8 mouse cellular contexts compared by ENCODE assay signal in genomic region chr2:174473550-174473927, GRCm38 (mm10). TPM values are rescaled to one million over a fixed set of nuclear protein-coding genes. Genes with fewer than 3 reads are reported as not detected.
A peak's percentile ranks its signal among the peaks of the same experiment; 100 is the strongest.
DNase-seq lines count a peak whose midpoint lies in the region; ATAC-seq and TF ChIP-seq lines count a peak whose summit lies in the region.

No protein-coding gene starts in this region.

- H3K36me3 ChIP-seq in heart, postnatal 0 days (replicated peaks; ENCODE audit: control insufficient read depth, insufficient read depth, low read length) = peaks cover 19% of the 10 kb centered on the region
- H3K36me3 ChIP-seq in hindbrain, embryonic 13.5 days = peaks cover 7% of the 10 kb centered on the region; the same call in 1 of the 2 replicates
- H3K36me3 ChIP-seq in midbrain, embryonic 14.5 days (ENCODE audit: control insufficient read depth, insufficient read depth, low read length) = peaks cover 3% of the 10 kb centered on the region; the same call in 1 of the 2 replicates

- no peak for TF ChIP-seq EP300 in heart, postnatal 0 days (IDR thresholded peaks at IDR 0.05; ENCODE audit: low read depth)

- ATAC-seq in heart, postnatal 0 days (ENCODE audit: insufficient read depth, low read depth) = no peak
- ATAC-seq in hindbrain, embryonic 13.5 days (ENCODE audit: low FRiP score) = no peak; the same call in 1 of the 2 replicates
- no peak for ATAC-seq in midbrain, embryonic 14.5 days (ENCODE audit: low FRiP score, low TSS enrichment)

- H3K27me3 ChIP-seq in heart, postnatal 0 days (ENCODE audit: control insufficient read depth, insufficient read depth, low read length) = no peaks in the 10 kb centered on the region
- no peaks in the 10 kb centered on the region for H3K27me3 ChIP-seq in hindbrain, embryonic 13.5 days
- H3K27me3 ChIP-seq in midbrain, embryonic 14.5 days (ENCODE audit: control insufficient read depth, insufficient read depth, low read length) = no peaks in the 10 kb centered on the region

- H3K4me2 ChIP-seq in heart, postnatal 0 days (ENCODE audit: low read depth, low read length) = peak overlapping the region; percentile 78
- peak overlapping the region; percentile 81 for H3K4me2 ChIP-seq in hindbrain, embryonic 13.5 days
- H3K4me2 ChIP-seq in midbrain, embryonic 14.5 days (ENCODE audit: low read length) = peak overlapping the region; percentile 76

- H3K4me3 ChIP-seq in heart, postnatal 0 days (ENCODE audit: low read depth, low read length) = peak overlapping the region; percentile 76
- H3K4me3 ChIP-seq in bone marrow macrophage, adult 2 months (ENCODE audit: insufficient read depth, low read length) = peak overlapping the region; percentile 66
- peak overlapping the region; percentile 79 for H3K4me3 ChIP-seq in hindbrain, embryonic 13.5 days
- peak overlapping the region; percentile 82 for H3K4me3 ChIP-seq in midbrain, embryonic 14.5 days (replicated peaks; ENCODE audit: low read depth, low read length)

- DNase-seq in heart, postnatal 0 days (ENCODE audit: low spot score) = no peak
- DNase-seq in heart, postnatal 10 days = no peak
- no peak for DNase-seq in midbrain, embryonic 14.5 days
- no peak for DNase-seq in right cerebral cortex, postnatal 14 days
- DNase-seq in adrenal gland, adult 18-20 months (ENCODE audit: low spot score in 2 of 2) = no peak
- no peak for DNase-seq in spleen, adult 12 weeks (ENCODE audit: low spot score)

- 78% methylated on average over 5 of the region's 5 CpGs for WGBS in heart, postnatal 0 days
- 80% methylated on average over 5 of the region's 5 CpGs for WGBS in hindbrain, embryonic 13.5 days
- WGBS in midbrain, embryonic 14.5 days = 86% methylated on average over 5 of the region's 5 CpGs

- no peak for TF ChIP-seq POLR2A in bone marrow macrophage, adult 2 months (IDR thresholded peaks at IDR 0.05; ENCODE audit: borderline replicate concordance, low read depth, low read length)

- no peaks in the 10 kb centered on the region for H3K9me3 ChIP-seq in heart, postnatal 0 days (replicated peaks; ENCODE audit: control insufficient read depth, low read length)
- H3K9me3 ChIP-seq in hindbrain, embryonic 13.5 days = no peaks in the 10 kb centered on the region
- H3K9me3 ChIP-seq in midbrain, embryonic 14.5 days (ENCODE audit: control insufficient read depth, low read length) = no peaks in the 10 kb centered on the region

- intact Hi-C loops in heart, postnatal 10 days (cut with DNase I) = loop anchor here (5.0 kb wide), 1 partner anchor 199 kb away; no protein-coding TSS in a partner anchor

- H3K27ac ChIP-seq in heart, postnatal 0 days (ENCODE audit: low read depth) = peak overlapping the region; percentile 60; the same call in 1 of the 2 replicates
- peak overlapping the region; percentile 76; the same call in 1 of the 2 replicates for H3K27ac ChIP-seq in bone marrow macrophage, adult 2 months (ENCODE audit: insufficient read depth, low read depth, low read length)
- H3K27ac ChIP-seq in hindbrain, embryonic 13.5 days = no peak overlapping the region
- no peak overlapping the region for H3K27ac ChIP-seq in midbrain, embryonic 14.5 days (replicated peaks; ENCODE audit: low read depth, low read length)

- no peak overlapping the region for H3K9ac ChIP-seq in heart, postnatal 0 days (replicated peaks; ENCODE audit: low read depth, low read length)
- H3K9ac ChIP-seq in hindbrain, embryonic 13.5 days = peak overlapping the region; percentile 64; the same call in 1 of the 2 replicates
- 0 out of 2 replicates have a peak overlapping the region, but pooled peaks have one; percentile 45 for H3K9ac ChIP-seq in midbrain, embryonic 14.5 days (replicated peaks; ENCODE audit: low read length)

- H3K4me1 ChIP-seq in heart, postnatal 0 days (ENCODE audit: control insufficient read depth, insufficient read depth) = peaks cover 15% of the 10 kb centered on the region
- H3K4me1 ChIP-seq in bone marrow macrophage, adult 2 months (ENCODE audit: control insufficient read depth, insufficient read depth, low read length) = peaks cover 30% of the 10 kb centered on the region
- peaks cover 18% of the 10 kb centered on the region for H3K4me1 ChIP-seq in hindbrain, embryonic 13.5 days (replicated peaks)
- peaks cover 11% of the 10 kb centered on the region; the same call in 1 of the 2 replicates for H3K4me1 ChIP-seq in midbrain, embryonic 14.5 days (ENCODE audit: control insufficient read depth, insufficient read depth, low read length)

- TF ChIP-seq CTCF in heart, postnatal 0 days (IDR thresholded peaks at IDR 0.05; ENCODE audit: low read depth) = no peak
- no peak for TF ChIP-seq CTCF in bone marrow macrophage, adult 2 months (IDR thresholded peaks at IDR 0.05; ENCODE audit: low read depth, low read length)

RNA-seq across cellular contexts. Expression of gene Prelid3b, which starts 0.7 kb away (rescaled TPM):
- 83.5 and 118 TPM in 2 replicates for total RNA-seq in heart, postnatal 0 days (2014; rRNA removed; ENCODE audit: low replicate concordance)
- polyA plus RNA-seq in heart, postnatal 0 days (2015; fragmentation: Nextera tagmentation; extraction: Ambion mirVana) = 144 and 155 TPM in 2 replicates
- total RNA-seq in heart, postnatal 10 days (2021) = 10 to 100 TPM; 85.0 to 88.6 TPM
- 38.5 and 45.1 TPM in 2 replicates for polyA plus RNA-seq in bone marrow macrophage, adult 2 months (2012; ENCODE audit: insufficient read depth, insufficient read length, missing spikeins)
- polyA plus RNA-seq in hindbrain, embryonic 13.5 days (2015; fragmentation: Nextera tagmentation; extraction: Ambion mirVana) = 111 and 114 TPM in 2 replicates
- 98.4 and 110 TPM in 2 replicates for polyA plus RNA-seq in midbrain, embryonic 14.5 days (2014; fragmentation: Nextera tagmentation; extraction: Ambion mirVana)
- total RNA-seq in adrenal gland, adult 18-20 months (2021) = 100 to 1,000 TPM; 118 to 119 TPM

RNA-seq across cellular contexts. Expression of gene Atp5e, which starts 9.6 kb away (rescaled TPM):
- total RNA-seq in heart, postnatal 0 days (2014; rRNA removed; ENCODE audit: low replicate concordance) = 761 and 1,121 TPM in 2 replicates
- polyA plus RNA-seq in heart, postnatal 0 days (2015; fragmentation: Nextera tagmentation; extraction: Ambion mirVana) = 2,030 and 2,121 TPM in 2 replicates
- total RNA-seq in heart, postnatal 10 days (2021) = 1,000 to 10,000 TPM; 1,182 to 1,233 TPM
- polyA plus RNA-seq in bone marrow macrophage, adult 2 months (2012; ENCODE audit: insufficient read depth, insufficient read length, missing spikeins) = 460 TPM in 2 replicates
- 832 and 843 TPM in 2 replicates for polyA plus RNA-seq in hindbrain, embryonic 13.5 days (2015; fragmentation: Nextera tagmentation; extraction: Ambion mirVana)
- 771 and 1,008 TPM in 2 replicates for polyA plus RNA-seq in midbrain, embryonic 14.5 days (2014; fragmentation: Nextera tagmentation; extraction: Ambion mirVana)
- 100 to 1,000 TPM; 546 to 718 TPM for total RNA-seq in adrenal gland, adult 18-20 months (2021)

RNA-seq across cellular contexts. Expression of gene Tubb1, which starts 23.0 kb away (rescaled TPM):
- 1.0 TPM in 1 of 2 replicates, not detected in the other for total RNA-seq in heart, postnatal 0 days (2014; rRNA removed; ENCODE audit: low replicate concordance)
- polyA plus RNA-seq in heart, postnatal 0 days (2015; fragmentation: Nextera tagmentation; extraction: Ambion mirVana) = 0.73 and 0.74 TPM in 2 replicates
- 1 to 10 TPM; 1.8 to 3.3 TPM for total RNA-seq in heart, postnatal 10 days (2021)
- polyA plus RNA-seq in bone marrow macrophage, adult 2 months (2012; ENCODE audit: insufficient read depth, insufficient read length, missing spikeins) = not detected in 2 replicates
- polyA plus RNA-seq in hindbrain, embryonic 13.5 days (2015; fragmentation: Nextera tagmentation; extraction: Ambion mirVana) = 1.0 and 1.9 TPM in 2 replicates
- 0.45 and 0.46 TPM in 2 replicates for polyA plus RNA-seq in midbrain, embryonic 14.5 days (2014; fragmentation: Nextera tagmentation; extraction: Ambion mirVana)
- 1 to 10 TPM in 1 of 2 experiments, under 1 TPM in 1; 0.86 to 3.1 TPM for total RNA-seq in adrenal gland, adult 18-20 months (2021)

RNA-seq across cellular contexts. Expression of gene Ctsz, which starts 34.7 kb away (rescaled TPM):
- 72.8 and 75.9 TPM in 2 replicates for total RNA-seq in heart, postnatal 0 days (2014; rRNA removed; ENCODE audit: low replicate concordance)
- 61.7 and 64.3 TPM in 2 replicates for polyA plus RNA-seq in heart, postnatal 0 days (2015; fragmentation: Nextera tagmentation; extraction: Ambion mirVana)
- total RNA-seq in heart, postnatal 10 days (2021) = 10 to 100 TPM; 54.7 to 61.0 TPM
- polyA plus RNA-seq in bone marrow macrophage, adult 2 months (2012; ENCODE audit: insufficient read depth, insufficient read length, missing spikeins) = 896 and 916 TPM in 2 replicates
- polyA plus RNA-seq in hindbrain, embryonic 13.5 days (2015; fragmentation: Nextera tagmentation; extraction: Ambion mirVana) = 80.8 and 81.5 TPM in 2 replicates
- 46.9 and 73.8 TPM in 2 replicates for polyA plus RNA-seq in midbrain, embryonic 14.5 days (2014; fragmentation: Nextera tagmentation; extraction: Ambion mirVana)
- total RNA-seq in adrenal gland, adult 18-20 months (2021) = 100 to 1,000 TPM; 193 to 196 TPM

RNA-seq across cellular contexts. Expression of gene Nelfcd, which starts 57.9 kb away (rescaled TPM):
- total RNA-seq in heart, postnatal 0 days (2014; rRNA removed; ENCODE audit: low replicate concordance) = 30.1 and 36.0 TPM in 2 replicates
- polyA plus RNA-seq in heart, postnatal 0 days (2015; fragmentation: Nextera tagmentation; extraction: Ambion mirVana) = 56.3 and 60.4 TPM in 2 replicates
- 10 to 100 TPM; 43.9 to 44.0 TPM for total RNA-seq in heart, postnatal 10 days (2021)
- 25.6 and 32.0 TPM in 2 replicates for polyA plus RNA-seq in bone marrow macrophage, adult 2 months (2012; ENCODE audit: insufficient read depth, insufficient read length, missing spikeins)
- 115 and 118 TPM in 2 replicates for polyA plus RNA-seq in hindbrain, embryonic 13.5 days (2015; fragmentation: Nextera tagmentation; extraction: Ambion mirVana)
- 107 and 121 TPM in 2 replicates for polyA plus RNA-seq in midbrain, embryonic 14.5 days (2014; fragmentation: Nextera tagmentation; extraction: Ambion mirVana)
- 10 to 100 TPM; 47.1 to 55.3 TPM for total RNA-seq in adrenal gland, adult 18-20 months (2021)

Comparison
In these comparisons a context has a peak if more than half of its experiments do, and no peak if none do; other contexts are left out.
1. H3K27ac ChIP-seq: peak in heart, postnatal 0 days (single experiment) and bone marrow macrophage, adult 2 months (single experiment); none in hindbrain, embryonic 13.5 days (single experiment) and midbrain, embryonic 14.5 days (single experiment).
2. Peak in every context shown above with its lines, with median percentiles within 50 percentile points of each other: H3K4me2 ChIP-seq and H3K4me3 ChIP-seq.